ENCODE assay signal across 8 mouse cellular contexts in genomic region chr9:98030715-98031114, GRCm38 (mm10). TPM values are rescaled to one million over a fixed set of nuclear protein-coding genes. Genes with fewer than 3 reads are reported as not detected.
DNase-seq lines count a peak whose midpoint lies in the region; ATAC-seq and TF ChIP-seq lines count a peak whose summit lies in the region.

No protein-coding gene starts in this region.

- peaks cover 48% of the 10 kb centered on the region for H3K27me3 ChIP-seq in kidney, embryonic 15.5 days
- peaks cover 69% of the 10 kb centered on the region for H3K27me3 ChIP-seq in E14TG2a.4 (ENCODE audit: insufficient read depth, low read length)
- peaks cover 14% of the 10 kb centered on the region for H3K27me3 ChIP-seq in hindbrain, embryonic 14.5 days (ENCODE audit: control insufficient read depth, insufficient read depth, low read length)

- TF ChIP-seq CTCF in E14TG2a.4 (conservative IDR thresholded peaks at IDR 0.05; ENCODE audit: low read length): peak; percentile 71

- no peak overlapping the region for H3K27ac ChIP-seq in kidney, embryonic 15.5 days
- no peak overlapping the region for H3K27ac ChIP-seq in hindbrain, embryonic 14.5 days

- 10% methylated on average over 2 of the region's 2 CpGs for WGBS in kidney, embryonic 15.5 days
- 17% methylated on average over 2 of the region's 2 CpGs for WGBS in hindbrain, embryonic 14.5 days

- no peak overlapping the region for H3K4me2 ChIP-seq in kidney, embryonic 15.5 days
- peak overlapping the region; percentile 96 for H3K4me2 ChIP-seq in hindbrain, embryonic 14.5 days (replicated peaks)

- H3K4me3 ChIP-seq in kidney, embryonic 15.5 days (replicated peaks): no peak overlapping the region
- H3K4me3 ChIP-seq in E14TG2a.4 (replicated peaks; ENCODE audit: low read length): no peak overlapping the region
- peak overlapping the region; percentile 79 for H3K4me3 ChIP-seq in hindbrain, embryonic 14.5 days (replicated peaks; ENCODE audit: low read length)

- ATAC-seq in kidney, embryonic 15.5 days (replicated peaks; ENCODE audit: low FRiP score): no peak
- no peak for ATAC-seq in hindbrain, embryonic 14.5 days (ENCODE audit: low FRiP score)

- H3K9ac ChIP-seq in kidney, embryonic 15.5 days: no peak overlapping the region
- H3K9ac ChIP-seq in hindbrain, embryonic 14.5 days: no peak overlapping the region

- DNase-seq in cerebellum, adult 18-20 months: peak; percentile 11 to 30
- no peak for DNase-seq in cerebellum, adult 9-11 months
- DNase-seq in kidney, postnatal 14 days: peak; percentile 19
- DNase-seq in hindbrain, embryonic 14.5 days (ENCODE audit: low spot score): peak; percentile 69
- no peak for DNase-seq in frontal cortex, postnatal 25 days (ENCODE audit: low spot score in 2 of 2)
- DNase-seq in ovary, postnatal 36 days (ENCODE audit: low spot score): no peak

- no peaks in the 10 kb centered on the region for H3K9me3 ChIP-seq in kidney, embryonic 15.5 days (replicated peaks)
- no peaks in the 10 kb centered on the region for H3K9me3 ChIP-seq in E14TG2a.4 (ENCODE audit: low read length)
- no peaks in the 10 kb centered on the region for H3K9me3 ChIP-seq in hindbrain, embryonic 14.5 days (ENCODE audit: control insufficient read depth, low read length)

- no peaks in the 10 kb centered on the region for H3K36me3 ChIP-seq in kidney, embryonic 15.5 days
- H3K36me3 ChIP-seq in E14TG2a.4 (ENCODE audit: insufficient read depth, low read length): no peaks in the 10 kb centered on the region
- H3K36me3 ChIP-seq in hindbrain, embryonic 14.5 days (replicated peaks; ENCODE audit: control insufficient read depth, insufficient read depth): no peaks in the 10 kb centered on the region

- peaks cover 18% of the 10 kb centered on the region for H3K4me1 ChIP-seq in kidney, embryonic 15.5 days
- H3K4me1 ChIP-seq in E14TG2a.4 (replicated peaks; ENCODE audit: low read depth, low read length): peaks cover 15% of the 10 kb centered on the region
- peaks cover 12% of the 10 kb centered on the region for H3K4me1 ChIP-seq in hindbrain, embryonic 14.5 days (replicated peaks; ENCODE audit: control insufficient read depth, insufficient read depth, low read length)

RNA-seq across cellular contexts. Expression of gene Clstn2, which starts 2.3 kb away (rescaled TPM):
- polyA plus RNA-seq in kidney, embryonic 15.5 days (2015; fragmentation: Nextera tagmentation; extraction: Ambion mirVana): 1.5 and 1.8 TPM in 2 replicates
- polyA plus RNA-seq in hindbrain, embryonic 14.5 days (2014; fragmentation: Nextera tagmentation; extraction: Ambion mirVana): 19.6 and 21.4 TPM in 2 replicates

Comparison
In these comparisons a context has a peak if more than half of its experiments do, and no peak if none do; other contexts are left out.
1. DNase-seq: peak in cerebellum, adult 18-20 months (2 of 2), kidney, postnatal 14 days (single experiment) and hindbrain, embryonic 14.5 days (single experiment); none in cerebellum, adult 9-11 months (single experiment), frontal cortex, postnatal 25 days (0 of 2) and ovary, postnatal 36 days (single experiment).